Mouse (Mus musculus): ENCODE measurements around the gene Clec4d. TPM values are rescaled to one million over a fixed set of nuclear protein-coding genes. Genes with fewer than 3 reads are reported as not detected.

Clec4d gene
- not detected for polyA plus RNA-seq (2017; shearing (Covaris generic))

GRCm38 (mm10) chr6:123261555-123262161, at the start of gene Clec4d:
TSS of gene Clec4d (plus strand) at chr6:123262111.

DNA sequence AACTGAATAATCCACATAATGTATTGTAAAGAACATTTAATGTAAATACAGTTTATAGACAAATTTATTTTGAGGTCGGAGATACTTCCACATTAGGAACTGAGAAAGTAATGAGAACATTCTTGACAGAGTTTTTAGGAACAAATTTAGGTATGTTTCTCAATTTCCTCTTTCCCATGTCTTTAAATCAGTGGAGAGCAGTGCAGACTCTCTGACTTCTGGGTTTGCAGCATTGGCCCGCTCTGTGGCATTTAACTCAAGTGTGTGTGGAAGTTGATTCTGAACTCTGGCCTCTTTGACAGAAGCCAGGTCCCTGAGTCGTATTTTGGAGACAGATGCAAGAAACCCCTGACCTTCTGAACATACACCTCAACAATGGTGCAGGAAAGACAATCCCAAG, 32.3 kb upstream of the Clec4d start, which contains the start of gene Clec4n:
TSS of gene Clec4n (plus strand) at position 200 of the 400 bp plus-strand sequence.

GRCm38 (mm10) chr6:123289753-123290152, 27.8 kb downstream of the Clec4d start, which contains the start of gene Clec4e:
TSS of gene Clec4e (minus strand) at chr6:123289870.

GRCm38 (mm10) chr6:123308033-123308432, 46.1 kb downstream of the Clec4d start, which contains the start of gene Vmn2r19:
TSS of gene Vmn2r19 (plus strand) at chr6:123308333.

Other genes with a start within 250 kb of the Clec4d start
- 0.32 TPM for gene Clec4b1, start 212.1 kb upstream of the Clec4d start, polyA plus RNA-seq (2017; shearing (Covaris generic))
- gene Clec4a2, start 155.7 kb upstream of the Clec4d start, polyA plus RNA-seq (2017; shearing (Covaris generic)): 0.32 TPM
- not detected for gene Clec4b2, start 89.2 kb upstream of the Clec4d start, polyA plus RNA-seq (2017; shearing (Covaris generic))
- gene Clec4n, start 32.3 kb upstream of the Clec4d start, polyA plus RNA-seq (2017; shearing (Covaris generic)): 3.3 TPM
- gene Clec4e, start 27.8 kb downstream of the Clec4d start, polyA plus RNA-seq (2017; shearing (Covaris generic)): not detected
- gene Vmn2r19, start 46.2 kb downstream of the Clec4d start, polyA plus RNA-seq (2017; shearing (Covaris generic)): not detected
- 0.04 TPM for gene Vmn2r20, start 156.0 kb downstream of the Clec4d start, polyA plus RNA-seq (2017; shearing (Covaris generic))

Data from CD4-positive, CD25-positive, alpha-beta regulatory T cell (primary cell).